Mouse (Mus musculus) gastrocnemius, adult 18-20 months (tissue): Measurements from ENCODE around the gene Cd40lg. TPM values are rescaled to one million over a fixed set of nuclear protein-coding genes. Genes with fewer than 3 reads are reported as not detected.

Experiments
- DNase-seq: peaks from one replicate; pipeline ENCODE4 v3.0.0; 2021; ENCODE audit warnings: low spot score
- total RNA-seq, 2 experiments: library from RNA; stranded (reverse); gene quantifications; 2 replicates each; pipeline ENCODE4 v1.2.3; 2021

Gene Cd40lg
- total RNA-seq, 2 experiments from 2014 or later = not detected

DNA sequence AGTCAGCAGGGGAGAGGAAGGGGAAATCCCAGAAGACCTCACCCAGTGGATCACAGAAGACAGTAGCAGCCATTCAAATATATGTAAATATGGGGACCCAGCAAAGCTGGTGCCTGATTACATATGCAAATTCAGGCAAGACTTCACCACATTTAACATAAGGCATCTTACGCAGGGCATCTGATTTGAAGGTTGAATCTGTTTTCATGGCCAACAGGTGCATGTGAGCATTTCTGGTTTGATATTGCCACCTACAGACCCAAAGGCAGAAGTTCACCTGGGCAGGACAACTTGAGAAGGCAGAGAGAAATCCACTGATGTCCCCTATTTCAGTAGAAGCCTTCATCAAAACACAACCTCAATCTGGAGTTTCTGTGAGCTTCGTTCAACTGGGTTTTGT lies 48.8 kb downstream of the Cd40lg start:
- DNase-seq = no peak

DNA sequence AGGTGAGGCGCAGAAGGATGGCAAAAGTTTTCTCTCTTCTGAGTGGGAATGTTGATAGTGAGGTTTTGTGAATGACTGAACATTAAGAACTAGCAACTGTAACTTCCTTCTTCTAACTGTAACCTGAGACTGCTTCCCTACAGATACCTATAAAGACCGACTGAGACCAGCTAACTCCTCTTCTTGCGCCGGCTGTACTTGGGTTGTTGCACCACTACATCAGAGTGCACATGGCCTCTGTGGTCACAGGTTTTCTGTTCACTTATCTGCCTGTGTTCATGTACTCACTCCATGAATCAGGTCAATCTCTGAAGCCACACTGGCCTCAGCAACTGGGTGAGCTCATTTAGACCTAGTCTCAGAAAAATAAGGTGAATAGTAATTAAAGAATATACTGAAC lies 51.6 kb downstream of the Cd40lg start:
- DNase-seq = no peak

Other genes starting within 250 kb of the Cd40lg start
- not detected for gene Brs3, start 169.1 kb upstream of the Cd40lg start, total RNA-seq
- 10 to 100 TPM; 87.2 to 97.1 TPM for gene Htatsf1, start 158.6 kb upstream of the Cd40lg start, total RNA-seq
- gene Vgll1, start 124.0 kb upstream of the Cd40lg start, total RNA-seq = not detected
- gene Arhgef6, start 126.6 kb downstream of the Cd40lg start, total RNA-seq = 10 to 100 TPM; 47.4 to 60.0 TPM
- gene Rbmx, start 180.9 kb downstream of the Cd40lg start, total RNA-seq = 10 to 100 TPM; 13.9 to 17.2 TPM
- gene Gm364, start 197.0 kb downstream of the Cd40lg start, total RNA-seq = not detected